Mouse (Mus musculus) kidney, embryonic 15.5 days (tissue): Measurements from ENCODE around the gene Smad3. TPM values are rescaled to one million over a fixed set of nuclear protein-coding genes. Genes with fewer than 3 reads are reported as not detected.

ENCODE experiments used
- ATAC-seq: fragments of 200-750 bp; cut with Nextera tagmentation; replicated peaks from 2 replicates; pipeline ENCODE4 v1.8.0; 2017; ENCODE audit warnings: moderate TSS enrichment; ENCODE audit not compliant: low FRiP score
- H3K27ac ChIP-seq: fragments of 300-500 bp; sonication (generic); 2 replicates; pipeline ENCODE4 v1.5.1; 2015; ENCODE audit warnings: mild to moderate bottlenecking, inconsistent platforms
- H3K27me3 ChIP-seq: fragments of 300-500 bp; sonication (generic); 2 replicates; pipeline ENCODE4 v1.6.1; 2015; ENCODE audit warnings: inconsistent platforms
- H3K36me3 ChIP-seq: fragments of 300-500 bp; sonication (generic); 2 replicates; pipeline ENCODE4 v1.6.1; 2015; ENCODE audit warnings: inconsistent platforms
- H3K4me1 ChIP-seq: fragments of 300-500 bp; sonication (generic); 2 replicates; pipeline ENCODE4 v1.6.1; 2015; ENCODE audit warnings: inconsistent platforms
- H3K4me2 ChIP-seq: fragments of 300-500 bp; sonication (generic); 2 replicates; pipeline ENCODE4 v1.6.1; 2015; ENCODE audit warnings: moderate library complexity, mild to moderate bottlenecking, inconsistent platforms
- H3K4me3 ChIP-seq: fragments of 300-500 bp; sonication (generic); replicated peaks from 2 replicates; pipeline ENCODE4 v1.5.1; 2015; ENCODE audit warnings: mild to moderate bottlenecking, inconsistent platforms
- H3K9ac ChIP-seq: fragments of 300-500 bp; sonication (generic); 2 replicates; pipeline ENCODE4 v1.6.1; 2015; ENCODE audit warnings: mild to moderate bottlenecking, inconsistent platforms
- H3K9me3 ChIP-seq: fragments of 300-500 bp; sonication (generic); replicated peaks from 2 replicates; pipeline ENCODE4 v1.6.1; 2016; ENCODE audit warnings: inconsistent platforms
- WGBS: fragments of 180-500 bp; shearing (Covaris S2); methylation state at CpG from one replicate; pipeline ENCODE4 v1.1.7; 2015; ENCODE audit warnings: mixed read lengths; 5-methylcytosine and 5-hydroxymethylcytosine counted together
- polyA plus RNA-seq: library from polyadenylated mRNA; unstranded; fragments of >200 nt; fragmentation: Nextera tagmentation; extraction: Ambion mirVana; gene quantifications from 2 replicates; pipeline ENCODE4 v1.2.1, GENCODE M21; 2015

Gene Smad3
- polyA plus RNA-seq, 1 experiment from 2014 or later = 25.0 TPM

- H3K4me2 ChIP-seq = no peak overlapping the region
- no peak overlapping the region for H3K4me3 ChIP-seq
- H3K9ac ChIP-seq = no peak overlapping the region
- no peak overlapping the region for H3K27ac ChIP-seq
- ATAC-seq = no peak
- H3K36me3 ChIP-seq = no peaks in the 10 kb centered on the region
- peaks cover 46% of the 10 kb centered on the region for H3K4me1 ChIP-seq
- no peaks in the 10 kb centered on the region for H3K27me3 ChIP-seq
- H3K9me3 ChIP-seq = no peaks in the 10 kb centered on the region
- 80% methylated on average over 2 of the region's 2 CpGs for WGBS
These were observed 151.2 kb downstream of the Smad3 start for GRCm38 (mm10) chr9:63606594-63606993.

- H3K4me3 ChIP-seq = peak overlapping the region; percentile 90
- no peaks in the 10 kb centered on the region for H3K27me3 ChIP-seq
- peaks cover 24% of the 10 kb centered on the region for H3K4me1 ChIP-seq
- peak overlapping the region; percentile 66 for H3K4me2 ChIP-seq
- no peak for ATAC-seq
- no peaks in the 10 kb centered on the region for H3K36me3 ChIP-seq
- H3K9ac ChIP-seq = no peak overlapping the region
- WGBS = 65% methylated on average over 6 of the region's 6 CpGs
- no peak overlapping the region for H3K27ac ChIP-seq
- H3K9me3 ChIP-seq = no peaks in the 10 kb centered on the region
These were observed 153.9 kb downstream of the Smad3 start for GRCm38 (mm10) chr9:63603849-63604248.

GRCm38 (mm10) chr9:63602043-63602939 is 155.5 kb downstream of the Smad3 start, which contains the start of the genes Iqch and Aagab:
Gene Iqch (minus strand): TSS chr9:63602493.
Gene Aagab (plus strand): TSS chr9:63602660.
- H3K4me3 ChIP-seq = peak within 1 kb of the TSS; percentile 90
- no peaks in the 10 kb centered on the region for H3K9me3 ChIP-seq
- WGBS = 1% methylated on average over 68 of the region's 70 CpGs
- ATAC-seq = peak; percentile 99
- peak within 1 kb of the TSS; percentile 66 for H3K4me2 ChIP-seq
- H3K27me3 ChIP-seq = no peaks in the 10 kb centered on the region
- H3K36me3 ChIP-seq = no peaks in the 10 kb centered on the region
- H3K4me1 ChIP-seq = peaks cover 24% of the 10 kb centered on the region
- peak within 1 kb of the TSS; percentile 75 for H3K9ac ChIP-seq
- H3K27ac ChIP-seq = peak within 1 kb of the TSS; percentile 63

Other genes with a start within 250 kb of the Smad3 start
- gene Iqch, start 155.5 kb downstream of the Smad3 start, polyA plus RNA-seq = 0.04 TPM in 1 of 2 replicates, not detected in the other
- 32.7 and 33.3 TPM in 2 replicates for gene Aagab, start 155.3 kb downstream of the Smad3 start, polyA plus RNA-seq